Mouse (Mus musculus) heart, embryonic 10.5 days (tissue): ENCODE measurements around the gene Nexmif. TPM values are rescaled to one million over a fixed set of nuclear protein-coding genes. Genes with fewer than 3 reads are reported as not detected.

ENCODE experiments used
- DNase-seq: peaks from one replicate; pipeline ENCODE4 v3.0.0-alpha.2; 2017; ENCODE audit warnings: low spot score
- H3K27ac ChIP-seq: fragments of 300-500 bp; sonication (generic); 2 replicates; pipeline ENCODE4 v1.5.1; 2016; ENCODE audit warnings: mild to moderate bottlenecking
- H3K27me3 ChIP-seq: fragments of 300-500 bp; sonication (generic); 2 replicates; pipeline ENCODE4 v1.6.1; 2016; ENCODE audit warnings: mild to moderate bottlenecking; ENCODE audit not compliant: poor library complexity, insufficient read depth, severe bottlenecking
- H3K36me3 ChIP-seq: fragments of 300-500 bp; sonication (generic); 2 replicates; pipeline ENCODE4 v1.6.1; 2016; ENCODE audit warnings: mild to moderate bottlenecking, moderate library complexity
- H3K4me1 ChIP-seq: fragments of 300-500 bp; sonication (generic); 2 replicates; pipeline ENCODE4 v1.6.1; 2016; ENCODE audit warnings: mild to moderate bottlenecking
- H3K4me3 ChIP-seq: fragments of 300-500 bp; sonication (generic); 2 replicates; pipeline ENCODE4 v1.5.1; 2016; ENCODE audit warnings: mild to moderate bottlenecking, moderate library complexity
- H3K9me3 ChIP-seq: fragments of 300-500 bp; sonication (generic); 2 replicates; pipeline ENCODE4 v1.6.1; 2016; ENCODE audit warnings: mild to moderate bottlenecking, moderate library complexity
- WGBS: fragments of 180-500 bp; shearing (Covaris S2); methylation state at CpG from one replicate; pipeline ENCODE4 v1.1.7; 2016; 5-methylcytosine and 5-hydroxymethylcytosine counted together
- microRNA counts: library from miRNA; unstranded; fragments of <30 nt; microRNA quantifications from one replicate; lab custom pipeline; 2017
- microRNA-seq: library from miRNA; unstranded; fragments of <30 nt; microRNA quantifications from one replicate; pipeline ENCODE4, GENCODE M21; 2017
- polyA plus RNA-seq: library from polyadenylated mRNA; unstranded; fragments of >200 nt; fragmentation: Nextera tagmentation; extraction: Ambion mirVana; gene quantifications from 2 replicates; pipeline ENCODE4 v1.2.1, GENCODE M21; 2016

The Nexmif gene
- polyA plus RNA-seq, 1 experiment from 2014 or later: 0.64 TPM

DNA sequence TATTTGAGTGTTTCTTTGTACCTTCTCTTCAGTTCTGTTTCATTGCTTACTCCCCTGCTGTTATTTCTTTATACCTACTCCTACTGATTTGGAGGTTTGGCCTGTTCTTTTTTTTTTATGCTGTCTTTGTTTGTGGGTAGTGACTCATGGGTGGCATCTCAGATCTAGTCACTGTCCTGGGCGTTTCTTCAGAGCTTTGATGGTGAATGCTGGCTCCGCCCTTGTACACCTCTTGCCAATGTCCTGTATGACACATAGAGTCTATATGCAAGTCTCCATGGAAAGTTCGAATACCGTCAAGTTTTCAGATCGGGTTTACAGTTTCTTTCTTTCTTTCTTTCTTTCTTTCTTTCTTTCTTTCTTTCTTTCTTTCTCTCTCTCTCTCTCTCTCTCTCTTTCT, 167.1 kb downstream of the Nexmif start:
- 80% methylated on average over 5 of the region's 5 CpGs for WGBS
- H3K36me3 ChIP-seq: no peaks in the 10 kb centered on the region
- no peak for DNase-seq
- H3K4me3 ChIP-seq: no peak overlapping the region
- no peaks in the 10 kb centered on the region for H3K9me3 ChIP-seq
- H3K4me1 ChIP-seq: no peaks in the 10 kb centered on the region
- H3K27ac ChIP-seq: no peak overlapping the region
- no peaks in the 10 kb centered on the region for H3K27me3 ChIP-seq

DNA sequence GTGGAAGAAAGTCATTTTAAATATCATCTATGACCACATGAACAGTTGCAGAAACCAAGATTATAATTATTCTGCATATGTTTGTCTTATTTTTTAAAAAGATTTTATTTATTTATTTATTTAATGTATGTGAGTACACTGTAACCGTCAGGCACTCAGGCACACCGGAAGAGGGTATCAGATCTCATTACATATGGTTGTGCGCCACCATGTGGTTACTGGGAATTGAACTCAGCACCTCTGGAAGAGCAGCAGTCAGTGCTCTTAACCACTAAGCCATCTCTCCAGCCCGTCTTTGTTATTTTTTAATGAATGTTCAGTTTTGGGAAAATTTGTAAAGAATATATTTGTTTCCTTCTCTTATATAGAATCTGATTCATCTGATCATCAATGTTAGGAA, 168.2 kb downstream of the Nexmif start:
- no peak for DNase-seq

More for the DNA sequence above, 168.2 kb downstream of the Nexmif start:
- Histone ChIP-seq H3K27ac (no peak overlapping the region), H3K27me3 (no peaks in the 10 kb centered on the region), H3K36me3 (no peaks in the 10 kb centered on the region), H3K4me1 (no peaks in the 10 kb centered on the region), H3K9me3 (no peaks in the 10 kb centered on the region), H3K4me3 (no peak overlapping the region)
- 42% methylated on average over 4 of the region's 4 CpGs for WGBS

MicroRNA genes within 50 kb of the gene (microRNA counts, 519-probe panel; counts per million panel counts)
- microRNA mmu-miR-672 (lab: Ali Mortazavi, UCI): not detected

Small RNA genes lying within 50 kb of the gene (microRNA-seq; reads per million reads assigned to microRNA genes)
- gene Gm24993 (not detected), gene Mir672 (70.0 reads per million, percentile 47 among the genes with 10 or more reads in this experiment)

Other genes with a start within 250 kb of the Nexmif start
- 33.4 and 34.6 TPM in 2 replicates for gene Rlim, start 219.9 kb downstream of the Nexmif start, polyA plus RNA-seq
- gene Abcb7, start 212.7 kb upstream of the Nexmif start, polyA plus RNA-seq: 10.5 and 13.9 TPM in 2 replicates